Mouse (Mus musculus) cortical plate, adult 2 months (tissue): ENCODE measurements around the gene Cacna2d3.

Experiments used
- CTCF ChIP-seq: fragments of 200-500 bp; IDR thresholded peaks from 2 replicates; pipeline ENCODE4 v1.5.1; 2011; ENCODE audit warnings: mild to moderate bottlenecking, control low read depth, low read length; ENCODE audit not compliant: insufficient read depth; ENCODE audit errors: extremely low read depth
- POLR2A ChIP-seq: fragments of 200-500 bp; IDR thresholded peaks from 2 replicates; pipeline ENCODE4 v1.6.1; 2011; ENCODE audit warnings: mild to moderate bottlenecking, low read length, control low read depth; ENCODE audit not compliant: insufficient read depth; ENCODE audit errors: extremely low read depth

DNA sequence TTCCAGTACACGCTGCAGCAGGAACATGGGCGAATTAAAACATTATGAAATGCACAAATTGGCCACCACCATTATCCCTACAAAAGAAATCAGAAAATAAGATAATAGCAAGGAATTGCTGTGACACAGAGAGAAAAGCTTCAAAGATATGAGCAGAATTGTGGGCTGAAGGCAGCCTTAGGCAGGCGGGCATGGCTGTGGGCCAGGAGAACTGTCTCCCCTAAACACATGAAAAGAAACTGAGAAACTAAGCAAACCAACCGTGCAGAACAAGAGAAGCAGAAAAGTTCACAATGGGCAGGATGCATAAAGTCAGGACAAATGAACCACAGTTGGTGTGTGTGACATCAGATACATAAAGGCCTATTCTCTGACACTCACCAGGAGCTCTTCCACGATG lies 51.8 kb downstream of the Cacna2d3 start:
- TF ChIP-seq CTCF (no peak), POLR2A (no peak)
